Mouse (Mus musculus) midbrain, postnatal 0 days (tissue): ENCODE results near the gene Txk. TPM values are rescaled to one million over a fixed set of nuclear protein-coding genes. Genes with fewer than 3 reads are reported as not detected.

Source experiments
- ATAC-seq: fragments of 200-750 bp; cut with Nextera tagmentation; 2 replicates; pipeline ENCODE4 v1.8.0; 2017; ENCODE audit warnings: moderate number of reproducible peaks, mild to moderate bottlenecking, moderate TSS enrichment, moderate library complexity; ENCODE audit not compliant: low FRiP score
- DNase-seq: peaks from one replicate; pipeline ENCODE4 v3.0.0-alpha.2; 2015; ENCODE audit warnings: low spot score
- H3K27ac ChIP-seq: fragments of 300-500 bp; sonication (generic); 2 replicates; pipeline ENCODE4 v1.5.1; 2014; ENCODE audit warnings: low read depth, mild to moderate bottlenecking, low read length, mixed read lengths
- H3K27me3 ChIP-seq: fragments of 300-500 bp; sonication (generic); 2 replicates; pipeline ENCODE4 v1.6.1; 2014; ENCODE audit warnings: low read length, control low read depth, mixed read lengths; ENCODE audit not compliant: insufficient read depth
- H3K36me3 ChIP-seq: fragments of 300-500 bp; sonication (generic); 2 replicates; pipeline ENCODE4 v1.6.1; 2014; ENCODE audit warnings: low read length, control low read depth, mixed read lengths; ENCODE audit not compliant: insufficient read depth
- H3K4me1 ChIP-seq: fragments of 300-500 bp; sonication (generic); 2 replicates; pipeline ENCODE4 v1.6.1; 2014; ENCODE audit warnings: mild to moderate bottlenecking, control low read depth, antibody characterized with exemption, low read length, mixed read lengths; ENCODE audit not compliant: insufficient read depth
- H3K4me2 ChIP-seq: fragments of 300-500 bp; sonication (generic); 2 replicates; pipeline ENCODE4 v1.6.1; 2014; ENCODE audit warnings: low read depth, mild to moderate bottlenecking, low read length, mixed read lengths; ENCODE audit not compliant: poor library complexity, severe bottlenecking
- H3K4me3 ChIP-seq: fragments of 300-500 bp; sonication (generic); 2 replicates; pipeline ENCODE4 v1.5.1; 2014; ENCODE audit warnings: low read depth, mild to moderate bottlenecking, low read length, moderate library complexity
- H3K9ac ChIP-seq: fragments of 300-500 bp; sonication (generic); replicated peaks from 2 replicates; pipeline ENCODE4 v1.6.1; 2014; ENCODE audit warnings: mild to moderate bottlenecking, low read length, moderate library complexity, mixed read lengths; ENCODE audit not compliant: poor library complexity, severe bottlenecking
- H3K9me3 ChIP-seq: fragments of 300-500 bp; sonication (generic); 2 replicates; pipeline ENCODE4 v1.6.1; 2016; ENCODE audit warnings: low read length, control low read depth
- CTCF ChIP-seq: IDR thresholded peaks from 2 replicates; pipeline ENCODE4 v1.5.1; 2016; ENCODE audit warnings: antibody characterized with exemption, mild to moderate bottlenecking
- WGBS: fragments of 180-500 bp; shearing (Covaris S2); extraction: QIAGEN DNeasy Blood & Tissue Kit; methylation state at CpG from one replicate; pipeline ENCODE4 v1.1.7; 2014; 5-methylcytosine and 5-hydroxymethylcytosine counted together
- polyA plus RNA-seq: library from polyadenylated mRNA; unstranded; fragments of >200 nt; fragmentation: Nextera tagmentation; extraction: Ambion mirVana; gene quantifications from 2 replicates; pipeline ENCODE4 v1.2.1, GENCODE M21; 2015
- total RNA-seq: library from RNA; depleted of rRNA; stranded (reverse); fragments of >200 nt; gene quantifications from 2 replicates; pipeline ENCODE4 v1.2.3, GENCODE M21; 2014

The Txk gene
- total and polyA plus RNA-seq, 2 experiments from 2014 or later, result 0.05 to 0.14 TPM

DNA sequence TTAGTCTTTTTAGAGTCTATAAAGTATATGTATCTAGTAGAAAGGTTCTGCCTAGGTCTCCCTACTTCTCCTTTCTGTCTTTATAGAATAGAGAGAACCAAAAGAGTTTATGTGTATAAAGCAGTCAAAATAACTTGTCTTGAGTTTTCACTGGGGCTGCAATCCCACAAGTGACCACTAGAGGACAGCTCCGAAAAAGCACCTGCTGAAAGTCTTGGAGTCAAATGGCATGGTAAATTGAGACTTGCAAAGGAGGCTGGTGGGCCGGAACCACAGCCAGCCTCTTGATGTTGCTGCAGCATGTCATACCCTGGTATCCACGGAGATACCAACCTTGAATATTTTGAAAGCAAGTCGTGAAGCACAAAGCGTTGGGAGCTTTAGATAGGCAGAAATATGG, 87.3 kb downstream of the Txk start:
- H3K9me3 ChIP-seq, result no peaks in the 10 kb centered on the region

DNA sequence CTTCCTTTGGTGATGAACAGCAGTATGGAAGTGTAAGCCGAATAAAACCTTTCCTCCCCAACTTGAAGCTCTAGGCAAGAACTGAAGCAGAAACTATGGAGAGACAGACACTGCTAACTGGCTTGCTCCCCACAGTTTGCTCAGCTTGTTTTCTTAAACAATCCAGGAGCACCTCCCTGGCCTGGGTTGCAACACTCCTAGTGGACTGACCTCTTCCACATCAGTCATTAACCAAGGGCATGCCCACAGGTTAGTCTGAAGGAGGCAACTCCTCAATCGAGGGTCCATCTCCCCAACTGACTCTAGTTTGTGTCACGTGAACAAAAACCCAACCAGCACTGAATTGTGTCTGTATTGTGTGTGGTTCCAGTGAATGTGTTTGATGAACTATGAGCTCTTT, 87.7 kb downstream of the Txk start:
- Histone ChIP-seq H3K4me1 (no peaks in the 10 kb centered on the region), H3K36me3 (no peaks in the 10 kb centered on the region), H3K4me3 (no peak overlapping the region)

More for the DNA sequence above, 87.3 kb downstream of the Txk start:
- ATAC-seq, result no peak
- Histone ChIP-seq H3K36me3 (no peaks in the 10 kb centered on the region), H3K4me1 (no peaks in the 10 kb centered on the region), H3K27me3 (no peaks in the 10 kb centered on the region), H3K4me2 (no peak overlapping the region), H3K4me3 (no peak overlapping the region), H3K27ac (no peak overlapping the region), H3K9ac (no peak overlapping the region)
- peak; percentile 82 for TF ChIP-seq CTCF
- 24% methylated on average over 5 of the region's 5 CpGs for WGBS
- DNase-seq, result peak; percentile 37

DNA sequence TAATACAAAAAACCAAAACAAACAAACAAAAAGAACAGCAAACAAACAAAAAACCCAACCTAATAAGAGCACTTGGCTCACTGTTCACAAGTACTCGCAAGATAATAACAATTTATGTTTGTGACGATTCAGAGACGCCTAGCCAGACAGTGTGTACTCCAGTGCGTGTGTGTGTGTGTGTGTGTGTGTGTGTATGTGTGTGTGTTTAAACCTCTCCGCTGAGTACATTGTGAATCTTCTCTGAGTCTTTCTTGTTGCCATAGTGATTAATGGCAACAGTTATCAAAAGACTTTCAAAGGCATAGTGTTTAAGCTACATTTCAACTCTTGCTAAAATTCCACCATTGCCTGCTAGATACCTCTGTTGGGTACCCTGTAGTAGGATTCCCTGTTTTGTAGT, 88.5 kb downstream of the Txk start:
- Histone ChIP-seq H3K27me3 (no peaks in the 10 kb centered on the region), H3K4me2 (no peak overlapping the region), H3K36me3 (no peaks in the 10 kb centered on the region), H3K9ac (no peak overlapping the region), H3K27ac (no peak overlapping the region), H3K4me3 (no peak overlapping the region), H3K4me1 (no peaks in the 10 kb centered on the region), H3K9me3 (no peaks in the 10 kb centered on the region)
- no peak for TF ChIP-seq CTCF
- DNase-seq (no peak), ATAC-seq (no peak)
- 70% methylated on average over 5 of the region's 5 CpGs for WGBS

More for the DNA sequence above, 87.7 kb downstream of the Txk start:
- TF ChIP-seq CTCF, result no peak
- H3K9ac ChIP-seq, result no peak overlapping the region
- H3K27ac ChIP-seq, result no peak overlapping the region
- 55% methylated on average over 3 of the region's 3 CpGs for WGBS
- H3K9me3 ChIP-seq, result no peaks in the 10 kb centered on the region
- DNase-seq (no peak), ATAC-seq (no peak)
- H3K4me2 ChIP-seq, result no peak overlapping the region
- H3K27me3 ChIP-seq, result no peaks in the 10 kb centered on the region

GRCm38 (mm10) chr5:72661051-72661781, 91.4 kb downstream of the Txk start:
- ATAC-seq (no peak), DNase-seq (no peak)
- H3K27me3 ChIP-seq, result no peaks in the 10 kb centered on the region
- 89% methylated on average over 6 of the region's 6 CpGs for WGBS
- H3K36me3 ChIP-seq, result no peaks in the 10 kb centered on the region
- no peak overlapping the region for H3K27ac ChIP-seq
- H3K4me1 ChIP-seq, result no peaks in the 10 kb centered on the region
- no peak overlapping the region for H3K4me2 ChIP-seq
- no peak for TF ChIP-seq CTCF
- no peak overlapping the region for H3K4me3 ChIP-seq
- H3K9ac ChIP-seq, result no peak overlapping the region
- H3K9me3 ChIP-seq, result no peaks in the 10 kb centered on the region

- no peak for ATAC-seq
- no peaks in the 10 kb centered on the region for H3K9me3 ChIP-seq
- 93% methylated on average over 13 of the region's 13 CpGs for WGBS
- H3K4me3 ChIP-seq, result no peak overlapping the region
- no peak overlapping the region for H3K27ac ChIP-seq
- no peak for TF ChIP-seq CTCF
- no peaks in the 10 kb centered on the region for H3K4me1 ChIP-seq
- H3K4me2 ChIP-seq, result no peak overlapping the region
- H3K9ac ChIP-seq, result no peak overlapping the region
- no peak for DNase-seq
- H3K27me3 ChIP-seq, result no peaks in the 10 kb centered on the region
- no peaks in the 10 kb centered on the region for H3K36me3 ChIP-seq
Measured at GRCm38 (mm10) chr5:72658375-72658774, 94.2 kb downstream of the Txk start.

- 75% methylated on average over 7 of the region's 7 CpGs for WGBS
- Histone ChIP-seq H3K9ac (no peak overlapping the region), H3K27ac (no peak overlapping the region), H3K27me3 (no peaks in the 10 kb centered on the region), H3K36me3 (no peaks in the 10 kb centered on the region), H3K4me3 (no peak overlapping the region), H3K4me2 (no peak overlapping the region), H3K9me3 (no peaks in the 10 kb centered on the region), H3K4me1 (no peaks in the 10 kb centered on the region)
- ATAC-seq (no peak), DNase-seq (no peak)
- no peak for TF ChIP-seq CTCF
Measured at GRCm38 (mm10) chr5:72656270-72656791, 96.2 kb downstream of the Txk start.
